Mouse (Mus musculus): ENCODE data around the gene Bloc1s5. TPM values are rescaled to one million over a fixed set of nuclear protein-coding genes. Genes with fewer than 3 reads are reported as not detected.

Bloc1s5 gene
- polyA plus RNA-seq, 1 experiment from 2014 or later = 26.0 TPM

- Histone ChIP-seq H3K4me2 (no peak overlapping the region), H3K9me3 (0 out of 2 replicates have a peak, but pooled peaks cover 5% of the 10 kb centered on the region), H3K27ac (no peak overlapping the region), H3K9ac (no peak overlapping the region), H3K36me3 (peaks cover 42% of the 10 kb centered on the region), H3K4me1 (replicated peaks) (no peaks in the 10 kb centered on the region), H3K27me3 (no peaks in the 10 kb centered on the region), H3K4me3 (no peak overlapping the region)
- no peak for ATAC-seq (ENCODE audit: low FRiP score)
- WGBS = 84% methylated on average over 5 of the region's 5 CpGs
Observed at GRCm38 (mm10) chr13:38614298-38614697, 20.6 kb downstream of the Bloc1s5 start.

- Histone ChIP-seq H3K27ac (no peak overlapping the region), H3K9me3 (0 out of 2 replicates have a peak, but pooled peaks cover 5% of the 10 kb centered on the region), H3K4me2 (no peak overlapping the region), H3K4me3 (no peak overlapping the region), H3K9ac (no peak overlapping the region), H3K36me3 (peaks cover 42% of the 10 kb centered on the region), H3K4me1 (replicated peaks) (no peaks in the 10 kb centered on the region), H3K27me3 (no peaks in the 10 kb centered on the region)
- no peak for ATAC-seq (ENCODE audit: low FRiP score)
- WGBS = 93% methylated on average over 8 of the region's 8 CpGs
Observed at GRCm38 (mm10) chr13:38613583-38613982, 21.3 kb downstream of the Bloc1s5 start.

GRCm38 (mm10) chr13:38612608-38613007 is 22.3 kb downstream of the Bloc1s5 start:
- ATAC-seq (ENCODE audit: low FRiP score) = no peak
- peaks cover 42% of the 10 kb centered on the region for H3K36me3 ChIP-seq
- H3K4me3 ChIP-seq = no peak overlapping the region
- 0 out of 2 replicates have a peak, but pooled peaks cover 5% of the 10 kb centered on the region for H3K9me3 ChIP-seq
- H3K27ac ChIP-seq = no peak overlapping the region
- no peaks in the 10 kb centered on the region for H3K27me3 ChIP-seq
- 94% methylated on average over 9 of the region's 9 CpGs for WGBS
- H3K9ac ChIP-seq = no peak overlapping the region
- H3K4me1 ChIP-seq (replicated peaks) = no peaks in the 10 kb centered on the region
- H3K4me2 ChIP-seq = no peak overlapping the region

- Histone ChIP-seq H3K27ac (no peak overlapping the region), H3K36me3 (peaks cover 45% of the 10 kb centered on the region), H3K4me2 (no peak overlapping the region), H3K9me3 (0 out of 2 replicates have a peak, but pooled peaks cover 5% of the 10 kb centered on the region), H3K27me3 (no peaks in the 10 kb centered on the region), H3K9ac (no peak overlapping the region), H3K4me3 (no peak overlapping the region), H3K4me1 (replicated peaks) (no peaks in the 10 kb centered on the region)
- ATAC-seq (ENCODE audit: low FRiP score) = no peak
- WGBS = 90% methylated on average over 4 of the region's 4 CpGs
Observed at GRCm38 (mm10) chr13:38612179-38612578, 22.7 kb downstream of the Bloc1s5 start.

- 91% methylated on average over 6 of the region's 6 CpGs for WGBS
Observed at GRCm38 (mm10) chr13:38610336-38610735, 24.6 kb downstream of the Bloc1s5 start.

DNA sequence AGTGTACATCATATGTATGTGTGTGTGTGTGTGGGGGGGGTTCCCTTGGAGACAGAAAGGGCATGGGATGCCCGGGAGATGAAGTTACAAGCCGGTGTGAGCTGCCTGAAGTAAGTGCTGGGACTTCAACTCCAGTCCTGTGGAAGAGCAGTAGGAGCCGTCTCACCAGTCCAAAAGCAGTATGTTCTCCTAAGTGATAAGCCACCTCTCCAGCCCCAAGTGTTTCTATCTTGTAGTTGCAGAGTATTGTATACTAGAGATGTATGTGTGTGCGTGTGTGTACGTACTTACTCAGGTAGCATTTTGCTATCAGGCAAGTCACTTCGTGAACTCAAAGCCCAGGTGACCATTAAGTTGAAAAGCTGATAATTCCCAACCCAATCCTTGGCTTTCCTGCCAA is 27.8 kb downstream of the Bloc1s5 start:
- no peaks in the 10 kb centered on the region for H3K27me3 ChIP-seq
- no peaks in the 10 kb centered on the region for H3K9me3 ChIP-seq
- ATAC-seq (ENCODE audit: low FRiP score) = no peak
- WGBS = 92% methylated on average over 6 of the region's 6 CpGs
- H3K9ac ChIP-seq = no peak overlapping the region
- no peaks in the 10 kb centered on the region; the same call in 1 of the 2 replicates for H3K4me1 ChIP-seq (replicated peaks)
- no peak overlapping the region for H3K27ac ChIP-seq
- H3K4me3 ChIP-seq = no peak overlapping the region
- H3K4me2 ChIP-seq = no peak overlapping the region
- H3K36me3 ChIP-seq = peaks cover 33% of the 10 kb centered on the region

More at GRCm38 (mm10) chr13:38610336-38610735, 24.6 kb downstream of the Bloc1s5 start:
- Histone ChIP-seq H3K27ac (no peak overlapping the region), H3K4me2 (no peak overlapping the region), H3K4me3 (no peak overlapping the region), H3K36me3 (peaks cover 38% of the 10 kb centered on the region), H3K9ac (no peak overlapping the region), H3K27me3 (no peaks in the 10 kb centered on the region), H3K9me3 (0 out of 2 replicates have a peak, but pooled peaks cover 5% of the 10 kb centered on the region), H3K4me1 (replicated peaks) (no peaks in the 10 kb centered on the region)
- no peak for ATAC-seq (ENCODE audit: low FRiP score)

- Histone ChIP-seq H3K36me3 (peaks cover 24% of the 10 kb centered on the region), H3K4me2 (no peak overlapping the region), H3K4me3 (no peak overlapping the region), H3K27me3 (no peaks in the 10 kb centered on the region), H3K9ac (no peak overlapping the region), H3K4me1 (replicated peaks) (peaks cover 5% of the 10 kb centered on the region; the same call in 1 of the 2 replicates), H3K27ac (no peak overlapping the region), H3K9me3 (no peaks in the 10 kb centered on the region)
- ATAC-seq (ENCODE audit: low FRiP score) = no peak
- WGBS = 88% methylated on average over 6 of the region's 6 CpGs
Observed at GRCm38 (mm10) chr13:38605353-38605752, 29.6 kb downstream of the Bloc1s5 start.

GRCm38 (mm10) chr13:38602966-38603365 is 31.9 kb downstream of the Bloc1s5 start:
- Histone ChIP-seq H3K4me2 (no peak overlapping the region), H3K27me3 (no peaks in the 10 kb centered on the region), H3K36me3 (peaks cover 30% of the 10 kb centered on the region), H3K9me3 (no peaks in the 10 kb centered on the region), H3K27ac (no peak overlapping the region; the same call in 1 of the 2 replicates), H3K4me3 (no peak overlapping the region), H3K4me1 (replicated peaks) (peaks cover 5% of the 10 kb centered on the region; the same call in 1 of the 2 replicates), H3K9ac (no peak overlapping the region)
- ATAC-seq (ENCODE audit: low FRiP score) = no peak
- WGBS = 92% methylated on average over 13 of the region's 13 CpGs

GRCm38 (mm10) chr13:38602243-38602832 is 32.6 kb downstream of the Bloc1s5 start:
- H3K9me3 ChIP-seq = no peaks in the 10 kb centered on the region
- H3K4me2 ChIP-seq = no peak overlapping the region
- no peaks in the 10 kb centered on the region for H3K27me3 ChIP-seq
- 69% methylated on average over 17 of the region's 17 CpGs for WGBS
- H3K4me1 ChIP-seq (replicated peaks) = peaks cover 5% of the 10 kb centered on the region; the same call in 1 of the 2 replicates
- H3K36me3 ChIP-seq = peaks cover 29% of the 10 kb centered on the region
- no peak overlapping the region for H3K27ac ChIP-seq
- no peak overlapping the region for H3K9ac ChIP-seq
- no peak overlapping the region for H3K4me3 ChIP-seq
- no peak for ATAC-seq (ENCODE audit: low FRiP score)

- Histone ChIP-seq H3K9ac (no peak overlapping the region), H3K27ac (no peak overlapping the region), H3K4me3 (no peak overlapping the region), H3K9me3 (no peaks in the 10 kb centered on the region), H3K4me2 (no peak overlapping the region), H3K27me3 (no peaks in the 10 kb centered on the region), H3K4me1 (replicated peaks) (peaks cover 5% of the 10 kb centered on the region; the same call in 1 of the 2 replicates), H3K36me3 (peaks cover 23% of the 10 kb centered on the region)
- no peak for ATAC-seq (ENCODE audit: low FRiP score)
- 86% methylated on average over 11 of the region's 11 CpGs for WGBS
Observed at GRCm38 (mm10) chr13:38600811-38601210, 34.1 kb downstream of the Bloc1s5 start.

DNA sequence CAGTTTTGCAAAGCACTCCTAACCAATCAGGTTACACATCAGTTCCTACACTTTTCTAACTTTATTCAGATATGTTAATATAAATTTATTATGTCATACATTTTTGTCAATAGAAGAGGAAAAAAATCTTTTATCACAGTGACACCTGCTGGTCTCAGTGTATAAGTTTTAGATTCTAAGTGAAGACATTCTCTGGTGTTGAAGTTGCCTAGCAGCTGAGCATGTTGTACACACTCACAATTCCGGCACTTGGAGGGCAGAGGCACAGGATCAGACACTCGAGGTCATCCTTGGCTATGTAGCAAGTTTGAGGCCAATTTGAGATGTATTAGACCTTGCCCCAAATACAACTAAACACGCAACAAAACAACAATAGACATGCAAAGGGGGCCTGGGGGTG is 37.8 kb downstream of the Bloc1s5 start:
- no peak overlapping the region for H3K27ac ChIP-seq
- H3K4me2 ChIP-seq = no peak overlapping the region
- H3K4me3 ChIP-seq = no peak overlapping the region
- H3K27me3 ChIP-seq = no peaks in the 10 kb centered on the region
- peaks cover 5% of the 10 kb centered on the region; the same call in 1 of the 2 replicates for H3K4me1 ChIP-seq (replicated peaks)
- H3K36me3 ChIP-seq = 0 out of 2 replicates have a peak, but pooled peaks cover 7% of the 10 kb centered on the region
- ATAC-seq (ENCODE audit: low FRiP score) = no peak
- no peak overlapping the region for H3K9ac ChIP-seq
- no peaks in the 10 kb centered on the region for H3K9me3 ChIP-seq
- WGBS = 66% methylated on average over 3 of the region's 3 CpGs

GRCm38 (mm10) chr13:38596461-38596860 is 38.4 kb downstream of the Bloc1s5 start:
- no peak overlapping the region for H3K4me2 ChIP-seq
- H3K4me3 ChIP-seq = no peak overlapping the region
- ATAC-seq (ENCODE audit: low FRiP score) = no peak
- 85% methylated on average over 4 of the region's 4 CpGs for WGBS
- no peaks in the 10 kb centered on the region for H3K9me3 ChIP-seq
- 0 out of 2 replicates have a peak, but pooled peaks cover 6% of the 10 kb centered on the region for H3K36me3 ChIP-seq
- H3K27me3 ChIP-seq = no peaks in the 10 kb centered on the region
- 0 out of 2 replicates have a peak, but pooled peaks cover 5% of the 10 kb centered on the region for H3K4me1 ChIP-seq (replicated peaks)
- no peak overlapping the region for H3K27ac ChIP-seq
- no peak overlapping the region for H3K9ac ChIP-seq

DNA sequence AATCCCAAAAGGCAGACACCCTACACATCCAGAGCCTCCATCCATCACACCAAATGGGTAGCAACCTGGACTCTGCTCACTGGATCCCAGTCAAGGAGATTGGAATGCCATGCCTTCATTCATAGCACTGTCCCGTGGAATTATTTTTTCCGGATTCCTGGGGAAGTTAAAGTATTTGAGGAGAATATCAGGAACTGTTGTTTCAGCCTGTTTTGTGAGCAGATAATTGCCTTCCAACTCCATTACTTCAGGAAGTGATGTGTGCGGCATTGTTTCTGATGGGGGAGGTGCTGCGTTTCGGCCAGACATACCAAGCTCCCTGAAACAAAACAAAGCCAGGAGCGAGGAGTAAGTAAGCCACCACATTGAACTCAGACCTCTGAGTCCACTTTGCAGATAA is 41.8 kb downstream of the Bloc1s5 start:
- H3K4me1 ChIP-seq (replicated peaks) = no peaks in the 10 kb centered on the region
- no peaks in the 10 kb centered on the region for H3K27me3 ChIP-seq
- no peaks in the 10 kb centered on the region for H3K9me3 ChIP-seq
- no peak overlapping the region for H3K4me3 ChIP-seq
- H3K4me2 ChIP-seq = no peak overlapping the region
- no peak for ATAC-seq (ENCODE audit: low FRiP score)
- H3K36me3 ChIP-seq = no peaks in the 10 kb centered on the region
- H3K9ac ChIP-seq = no peak overlapping the region
- 63% methylated on average over 6 of the region's 6 CpGs for WGBS
- H3K27ac ChIP-seq = no peak overlapping the region

Data from hindbrain, embryonic 13.5 days (tissue).